Mouse (Mus musculus): ENCODE measurements around the gene Ptafr.
"Not testable (repeated sequence)": the region's sequence is repeated elsewhere in the genome, so short reads cannot be mapped to it uniquely, and the experiment has no call there.

Ptafr gene

GRCm38 (mm10) chr4:132555550-132555949, 8.3 kb upstream of the Ptafr start:
- not testable (repeated sequence) for DNase-seq (ENCODE audit: low read depth)

DNA sequence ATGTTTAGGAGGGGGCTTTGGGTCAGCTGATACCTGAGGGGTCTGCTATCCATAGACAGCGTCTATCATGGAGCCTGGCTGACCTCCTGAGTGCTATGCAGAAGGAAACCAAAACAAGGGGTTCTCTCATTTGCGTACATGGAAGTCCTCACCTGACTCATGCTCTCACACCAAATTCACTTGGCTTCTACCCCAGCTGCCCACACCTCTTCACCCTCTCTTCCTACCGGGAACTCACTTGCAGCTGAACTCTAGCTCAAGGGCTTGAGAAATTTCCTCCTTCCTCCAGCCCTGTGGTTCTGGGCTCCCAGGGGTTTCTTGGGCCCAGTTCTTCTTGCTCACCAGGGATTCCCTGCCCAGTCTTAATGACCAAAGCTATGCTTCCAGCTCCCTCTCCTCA, 606 bp upstream of the Ptafr start:
- peak; percentile 29 for DNase-seq (ENCODE audit: low read depth)

DNA sequence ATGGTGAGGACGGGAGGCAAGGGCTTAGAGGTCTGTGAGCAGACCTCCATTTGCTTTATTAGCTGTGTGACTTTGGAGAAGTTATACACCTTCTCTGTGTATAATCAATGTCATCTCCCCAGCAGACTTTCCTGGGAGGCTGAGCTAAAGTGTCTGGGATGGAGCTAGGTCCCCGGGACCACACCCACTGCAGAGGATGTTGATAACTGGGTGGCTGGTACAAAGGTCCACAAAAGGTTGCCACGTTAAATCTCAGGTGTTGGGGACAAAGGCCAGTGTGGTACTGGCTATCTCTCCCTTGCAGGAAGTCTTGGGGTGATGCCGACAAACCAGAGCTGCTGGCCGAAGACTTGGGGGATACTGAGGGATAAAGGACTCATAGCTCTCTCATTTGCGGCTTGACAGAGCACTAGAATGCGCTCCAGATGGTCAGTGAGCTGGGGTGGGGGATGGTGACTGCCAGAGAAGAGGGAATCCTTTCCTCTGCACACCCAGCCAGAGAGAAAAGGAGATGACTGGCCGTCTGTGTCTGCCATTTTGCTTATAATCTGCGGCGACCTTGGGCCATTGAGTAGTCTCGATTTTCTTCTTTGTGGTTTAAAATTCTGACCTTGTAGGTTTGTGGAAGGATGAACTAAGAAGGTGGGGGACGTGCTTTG, 1.4 kb downstream of the Ptafr start:
- no peak for DNase-seq (ENCODE audit: low read depth)

GRCm38 (mm10) chr4:132567361-132567779, 3.5 kb downstream of the Ptafr start:
- no peak for DNase-seq (ENCODE audit: low read depth)

- DNase-seq (ENCODE audit: low read depth), result peak; percentile 14
Observed at GRCm38 (mm10) chr4:132569115-132569514, 5.2 kb downstream of the Ptafr start.

DNA sequence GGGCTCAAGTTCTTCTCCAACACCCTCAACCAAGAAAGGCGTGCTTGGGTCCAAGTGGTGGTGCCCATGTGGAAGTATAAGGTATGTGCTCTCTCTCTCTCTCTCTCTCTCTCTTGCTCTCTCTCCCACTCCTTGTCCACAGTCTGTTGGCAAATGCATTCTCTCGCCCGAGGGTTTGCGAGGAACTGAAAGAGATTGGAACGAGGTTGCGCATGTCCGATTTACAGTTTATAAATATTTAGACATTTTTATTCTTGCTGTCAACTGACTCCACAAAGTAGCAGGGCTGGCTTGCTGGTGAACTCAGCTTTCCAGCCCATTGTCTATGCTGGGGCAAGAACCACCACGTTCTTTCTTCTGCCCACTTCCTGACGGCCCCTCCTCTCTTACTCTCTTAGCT, 7.3 kb downstream of the Ptafr start:
- no peak for DNase-seq (ENCODE audit: low read depth)

GRCm38 (mm10) chr4:132573327-132573726, 9.5 kb downstream of the Ptafr start:
- no peak for DNase-seq (ENCODE audit: low read depth)

DNA sequence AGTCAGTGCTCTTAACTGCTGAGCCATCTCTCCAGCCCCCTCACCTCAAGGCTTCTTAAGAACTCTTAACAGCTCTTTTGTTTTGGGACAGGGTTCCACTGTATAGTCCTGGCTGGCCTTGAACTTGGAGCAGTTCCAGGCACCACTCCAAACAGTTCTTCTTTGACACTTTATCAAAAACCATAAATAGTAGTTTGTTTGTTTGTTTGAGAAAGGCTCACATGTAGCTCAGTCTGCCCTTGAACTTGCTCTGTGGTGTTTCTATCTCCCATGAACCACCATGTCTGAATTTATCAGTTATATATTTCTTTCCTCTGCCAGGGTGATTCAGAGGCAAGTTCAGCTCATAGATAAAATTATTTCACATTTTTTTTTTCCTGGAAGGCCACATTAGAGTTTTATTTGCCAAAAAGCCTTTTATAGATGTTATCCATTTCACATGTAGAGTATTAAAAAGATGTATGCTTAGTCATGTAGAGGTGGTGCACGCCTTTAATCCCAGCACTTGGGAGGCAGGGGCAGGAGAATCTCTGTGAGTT, 11.0 kb downstream of the Ptafr start:
- no peak for DNase-seq (ENCODE audit: low read depth)

GRCm38 (mm10) chr4:132583781-132584180, 19.9 kb downstream of the Ptafr start:
- no peak for DNase-seq (ENCODE audit: low read depth)

DNA sequence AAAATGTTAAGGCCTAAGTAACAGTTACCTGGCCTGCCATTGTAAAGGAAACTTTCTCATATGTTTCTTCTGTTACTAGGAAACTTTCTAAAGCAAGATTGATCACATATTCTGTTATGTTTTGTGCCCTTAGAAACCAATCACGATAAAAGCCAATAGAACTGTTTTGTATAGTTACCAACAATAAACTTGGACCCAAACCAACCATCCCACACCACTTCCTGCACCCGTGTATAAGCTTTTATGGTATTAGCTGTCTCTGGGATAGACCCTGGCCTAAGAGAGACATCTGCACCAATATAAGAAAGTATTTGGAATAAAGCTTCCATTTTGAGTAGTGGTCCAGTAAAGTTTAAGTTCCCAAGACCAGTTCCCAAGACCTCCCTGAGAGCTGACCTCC, 21.1 kb downstream of the Ptafr start:
- DNase-seq (ENCODE audit: low read depth), result no peak

GRCm38 (mm10) chr4:132586282-132586681, 22.4 kb downstream of the Ptafr start:
- no peak for DNase-seq (ENCODE audit: low read depth)

GRCm38 (mm10) chr4:132588512-132588911, 24.6 kb downstream of the Ptafr start:
- peak; percentile 48 for DNase-seq (ENCODE audit: low read depth)

DNA sequence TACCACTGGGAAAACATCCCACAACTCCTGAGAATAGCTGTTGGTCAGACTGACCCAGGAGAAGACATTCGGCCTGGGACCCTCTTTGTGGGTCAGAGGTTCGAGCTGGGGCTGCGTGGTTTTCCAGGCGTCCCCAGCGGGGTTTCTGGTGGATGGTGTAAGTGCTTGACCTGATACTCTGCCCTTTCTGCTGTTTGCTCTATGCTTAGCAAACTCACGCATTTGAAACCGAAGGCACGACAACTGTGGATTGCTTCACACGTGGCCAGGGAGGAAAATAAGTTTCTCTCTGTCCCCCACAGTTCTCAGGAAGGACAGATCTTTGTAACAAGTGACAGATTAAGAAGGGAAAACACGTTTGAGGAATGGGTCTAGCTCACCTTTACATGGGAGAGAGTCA, 26.8 kb downstream of the Ptafr start:
- no peak for DNase-seq (ENCODE audit: low read depth)

GRCm38 (mm10) chr4:132592958-132593357, 29.1 kb downstream of the Ptafr start:
- DNase-seq (ENCODE audit: low read depth), result no peak

DNA sequence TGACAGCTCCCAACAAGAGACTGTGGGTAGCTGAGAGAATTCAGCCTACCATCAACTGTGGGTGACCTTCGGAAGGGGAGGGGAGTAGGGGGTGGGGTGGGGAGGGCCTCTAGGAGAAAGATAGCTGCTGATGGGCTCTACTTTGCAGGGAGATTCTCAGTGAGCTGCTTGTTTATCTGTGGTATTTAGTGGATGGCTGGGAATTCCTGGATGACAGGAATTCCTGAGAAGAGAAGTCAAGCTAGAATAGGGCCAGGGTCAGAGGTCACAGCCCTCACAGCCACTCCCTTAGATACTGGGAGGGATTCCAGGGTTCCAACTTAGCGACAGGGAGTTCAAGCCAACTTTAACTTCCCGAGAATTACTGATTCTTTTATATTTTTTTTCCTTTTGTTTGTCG, 30.3 kb downstream of the Ptafr start:
- no peak for DNase-seq (ENCODE audit: low read depth)

- no peak for DNase-seq (ENCODE audit: low read depth)
Observed at GRCm38 (mm10) chr4:132598861-132599260, 35.0 kb downstream of the Ptafr start.

GRCm38 (mm10) chr4:132599764-132600163, 35.9 kb downstream of the Ptafr start:
- DNase-seq (ENCODE audit: low read depth), result peak; percentile 47

- DNase-seq (ENCODE audit: low read depth), result no peak
Observed at GRCm38 (mm10) chr4:132600465-132600864, 36.6 kb downstream of the Ptafr start.

- not testable (repeated sequence) for DNase-seq (ENCODE audit: low read depth)
Observed at GRCm38 (mm10) chr4:132601242-132601641, 37.4 kb downstream of the Ptafr start.

- DNase-seq (ENCODE audit: low read depth), result no peak
Observed at GRCm38 (mm10) chr4:132603468-132603867, 39.6 kb downstream of the Ptafr start.

DNA sequence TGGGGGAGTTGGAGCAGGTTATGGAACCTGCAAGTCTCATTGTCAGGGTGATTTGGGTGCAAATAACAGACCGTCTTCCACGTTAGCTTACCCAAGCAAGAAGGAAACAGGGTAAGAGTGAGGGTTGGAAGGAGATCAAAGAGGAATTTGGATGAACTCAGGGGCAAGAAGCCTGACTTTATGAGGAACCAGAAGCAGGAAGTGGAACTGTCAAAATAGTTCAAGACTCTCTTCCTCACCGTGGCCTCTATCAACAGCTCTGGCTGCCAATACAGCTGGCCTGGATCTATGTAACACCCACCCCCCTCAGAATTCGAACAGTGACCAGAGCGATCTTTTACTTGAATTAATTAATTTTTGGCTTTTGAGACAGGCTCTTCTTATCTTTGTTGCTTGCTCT, 41.9 kb downstream of the Ptafr start:
- DNase-seq (ENCODE audit: low read depth), result no peak

GRCm38 (mm10) chr4:132608147-132608546, 44.3 kb downstream of the Ptafr start:
- DNase-seq (ENCODE audit: low read depth), result peak; percentile 67

- DNase-seq (ENCODE audit: low read depth), result no peak
Observed at GRCm38 (mm10) chr4:132610301-132610984, 46.6 kb downstream of the Ptafr start.

DNA sequence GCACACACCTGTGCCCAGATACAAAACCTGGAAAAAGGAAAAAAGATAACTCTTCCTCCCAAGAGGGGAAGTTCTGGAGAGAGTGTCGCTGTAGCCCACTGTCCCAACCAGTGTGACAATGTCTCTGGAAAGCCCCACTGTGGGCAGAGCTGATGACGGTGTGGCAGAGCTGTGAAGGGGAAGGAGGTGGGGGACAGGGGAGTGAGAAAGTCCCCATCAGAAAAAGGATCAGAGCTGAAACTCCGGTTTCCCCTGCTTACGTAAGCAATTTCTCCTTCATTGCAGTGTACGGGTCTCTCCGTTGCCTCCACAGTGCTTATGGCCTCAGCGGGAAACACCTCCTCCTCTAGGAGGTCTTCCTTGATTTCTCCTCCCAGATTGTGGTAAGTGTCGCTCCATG, 47.5 kb downstream of the Ptafr start:
- no peak for DNase-seq (ENCODE audit: low read depth)

Data from NIH3T3 (cell line).